Mouse (Mus musculus): ENCODE measurements around the gene Appl1. TPM values are rescaled to one million over a fixed set of nuclear protein-coding genes. Genes with fewer than 3 reads are reported as not detected.

Gene Appl1
- polyA plus RNA-seq, 1 experiment from 2014 or later: 14.9 TPM

DNA sequence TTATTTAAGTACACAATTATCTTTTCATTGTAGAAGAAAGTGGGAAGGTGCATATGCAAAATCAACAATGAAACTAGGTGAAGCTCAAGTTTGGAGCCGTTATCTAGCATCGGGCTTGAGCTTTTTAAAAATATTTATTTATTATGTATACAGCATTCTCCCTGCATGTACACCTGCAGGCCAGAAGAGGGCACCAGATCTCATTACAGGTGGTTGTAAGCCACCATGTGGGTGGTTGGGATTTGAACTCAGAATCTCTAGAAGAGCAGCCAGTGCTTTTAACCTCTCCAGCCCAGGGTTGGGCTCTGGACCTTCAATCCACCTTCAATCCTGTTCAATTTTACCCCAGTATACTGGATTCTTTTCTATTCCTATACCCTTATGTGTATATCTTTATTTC, 17.7 kb upstream of the Appl1 start:
- Histone ChIP-seq H3K27me3 (replicated peaks; ENCODE audit: control insufficient read depth, insufficient read depth, low read length) (no peaks in the 10 kb centered on the region), H3K4me3 (ENCODE audit: low read depth, low read length) (no peak overlapping the region), H3K9me3 (ENCODE audit: control insufficient read depth) (no peaks in the 10 kb centered on the region), H3K36me3 (ENCODE audit: control insufficient read depth, insufficient read depth) (no peaks in the 10 kb centered on the region), H3K9ac (ENCODE audit: low read depth, low read length) (no peak overlapping the region), H3K4me2 (replicated peaks; ENCODE audit: low read depth) (no peak overlapping the region), H3K27ac (ENCODE audit: low read depth, low read length) (no peak overlapping the region), H3K4me1 (replicated peaks; ENCODE audit: control insufficient read depth, insufficient read depth, low read length) (no peaks in the 10 kb centered on the region)
- 61% methylated on average over 2 of the region's 2 CpGs for WGBS
- TF ChIP-seq CTCF (IDR thresholded peaks at IDR 0.05; ENCODE audit: low read depth): peak; percentile 64
- ATAC-seq: no peak

DNA sequence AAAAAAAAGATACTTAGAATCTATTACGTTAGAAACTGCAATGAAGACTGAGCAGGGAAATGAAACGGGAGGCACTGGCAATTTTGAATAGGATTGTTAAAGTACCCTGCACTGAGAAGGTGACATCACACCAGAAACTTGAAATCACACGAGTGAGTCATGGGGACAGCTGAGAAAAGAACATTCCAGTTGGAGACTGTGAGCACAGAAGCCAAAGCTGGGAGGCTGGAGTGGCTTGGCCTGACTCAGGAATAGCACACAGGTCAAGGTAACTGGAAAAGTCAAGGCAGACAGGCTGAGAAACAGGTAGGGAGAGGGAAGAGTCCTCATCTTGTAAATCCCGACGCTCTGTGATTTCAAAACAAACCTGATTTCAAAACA, 11.1 kb upstream of the Appl1 start:
- no peak for ATAC-seq
- Histone ChIP-seq H3K27me3 (replicated peaks; ENCODE audit: control insufficient read depth, insufficient read depth, low read length) (no peaks in the 10 kb centered on the region), H3K4me2 (replicated peaks; ENCODE audit: low read depth) (no peak overlapping the region), H3K4me1 (replicated peaks; ENCODE audit: control insufficient read depth, insufficient read depth, low read length) (no peaks in the 10 kb centered on the region), H3K9ac (ENCODE audit: low read depth, low read length) (no peak overlapping the region), H3K4me3 (ENCODE audit: low read depth, low read length) (no peak overlapping the region), H3K36me3 (ENCODE audit: control insufficient read depth, insufficient read depth) (no peaks in the 10 kb centered on the region), H3K27ac (ENCODE audit: low read depth, low read length) (no peak overlapping the region), H3K9me3 (ENCODE audit: control insufficient read depth) (0 out of 2 replicates have a peak, but pooled peaks cover 3% of the 10 kb centered on the region)
- TF ChIP-seq CTCF (IDR thresholded peaks at IDR 0.05; ENCODE audit: low read depth): no peak
- 72% methylated on average over 5 of the region's 5 CpGs for WGBS

- no peak for ATAC-seq
- no peak overlapping the region for H3K27ac ChIP-seq (ENCODE audit: low read depth, low read length)
- WGBS: 65% methylated on average over 5 of the region's 5 CpGs
- 0 out of 2 replicates have a peak, but pooled peaks cover 3% of the 10 kb centered on the region for H3K9me3 ChIP-seq (ENCODE audit: control insufficient read depth)
- H3K4me3 ChIP-seq (ENCODE audit: low read depth, low read length): no peak overlapping the region
- H3K4me2 ChIP-seq (replicated peaks; ENCODE audit: low read depth): no peak overlapping the region
- H3K27me3 ChIP-seq (replicated peaks; ENCODE audit: control insufficient read depth, insufficient read depth, low read length): no peaks in the 10 kb centered on the region
- peak; percentile 51 for TF ChIP-seq CTCF (IDR thresholded peaks at IDR 0.05; ENCODE audit: low read depth)
- H3K4me1 ChIP-seq (replicated peaks; ENCODE audit: control insufficient read depth, insufficient read depth, low read length): no peaks in the 10 kb centered on the region
- no peaks in the 10 kb centered on the region for H3K36me3 ChIP-seq (ENCODE audit: control insufficient read depth, insufficient read depth)
- no peak overlapping the region for H3K9ac ChIP-seq (ENCODE audit: low read depth, low read length)
These were observed 10.6 kb upstream of the Appl1 start for GRCm38 (mm10) chr14:26981494-26982149.

GRCm38 (mm10) chr14:26981021-26981420, 10.0 kb upstream of the Appl1 start:
- H3K4me1 ChIP-seq (replicated peaks; ENCODE audit: control insufficient read depth, insufficient read depth, low read length): no peaks in the 10 kb centered on the region
- TF ChIP-seq CTCF (IDR thresholded peaks at IDR 0.05; ENCODE audit: low read depth): no peak
- H3K9me3 ChIP-seq (ENCODE audit: control insufficient read depth): 0 out of 2 replicates have a peak, but pooled peaks cover 3% of the 10 kb centered on the region
- H3K4me2 ChIP-seq (replicated peaks; ENCODE audit: low read depth): no peak overlapping the region
- 96% methylated on average over 8 of the region's 8 CpGs for WGBS
- no peak overlapping the region for H3K9ac ChIP-seq (ENCODE audit: low read depth, low read length)
- ATAC-seq: no peak
- no peaks in the 10 kb centered on the region for H3K27me3 ChIP-seq (replicated peaks; ENCODE audit: control insufficient read depth, insufficient read depth, low read length)
- H3K4me3 ChIP-seq (ENCODE audit: low read depth, low read length): no peak overlapping the region
- no peak overlapping the region for H3K27ac ChIP-seq (ENCODE audit: low read depth, low read length)
- no peaks in the 10 kb centered on the region for H3K36me3 ChIP-seq (ENCODE audit: control insufficient read depth, insufficient read depth)

GRCm38 (mm10) chr14:26979808-26980207, 8.8 kb upstream of the Appl1 start:
- WGBS: 92% methylated on average over 3 of the region's 3 CpGs
- no peaks in the 10 kb centered on the region for H3K36me3 ChIP-seq (ENCODE audit: control insufficient read depth, insufficient read depth)
- H3K4me3 ChIP-seq (ENCODE audit: low read depth, low read length): no peak overlapping the region
- H3K27ac ChIP-seq (ENCODE audit: low read depth, low read length): no peak overlapping the region
- no peak for TF ChIP-seq CTCF (IDR thresholded peaks at IDR 0.05; ENCODE audit: low read depth)
- ATAC-seq: no peak
- no peak overlapping the region for H3K4me2 ChIP-seq (replicated peaks; ENCODE audit: low read depth)
- 0 out of 2 replicates have a peak, but pooled peaks cover 3% of the 10 kb centered on the region for H3K9me3 ChIP-seq (ENCODE audit: control insufficient read depth)
- no peak overlapping the region for H3K9ac ChIP-seq (ENCODE audit: low read depth, low read length)
- no peaks in the 10 kb centered on the region for H3K27me3 ChIP-seq (replicated peaks; ENCODE audit: control insufficient read depth, insufficient read depth, low read length)
- no peaks in the 10 kb centered on the region for H3K4me1 ChIP-seq (replicated peaks; ENCODE audit: control insufficient read depth, insufficient read depth, low read length)

DNA sequence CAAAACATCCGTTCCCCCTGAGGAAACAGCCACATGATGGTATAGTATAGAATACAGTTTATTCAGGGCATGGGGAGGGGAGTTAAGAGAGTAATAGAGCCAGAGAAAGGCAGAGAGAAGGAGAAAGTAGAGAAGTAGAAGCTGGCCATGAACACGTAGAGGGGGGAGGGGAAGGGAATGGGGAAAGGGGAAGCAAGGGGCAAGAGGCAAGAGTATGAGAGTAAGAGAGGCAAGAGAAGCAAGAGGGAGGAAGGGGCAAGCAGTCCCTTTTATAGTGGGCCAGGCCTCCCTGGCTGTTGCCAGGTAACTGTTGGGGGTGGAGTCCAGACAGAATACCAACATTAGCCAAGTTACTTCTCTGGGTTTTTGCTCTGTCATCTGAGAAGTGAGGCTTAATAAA, 6.5 kb upstream of the Appl1 start:
- no peaks in the 10 kb centered on the region for H3K36me3 ChIP-seq (ENCODE audit: control insufficient read depth, insufficient read depth)
- H3K4me1 ChIP-seq (replicated peaks; ENCODE audit: control insufficient read depth, insufficient read depth, low read length): no peaks in the 10 kb centered on the region
- H3K9me3 ChIP-seq (ENCODE audit: control insufficient read depth): 0 out of 2 replicates have a peak, but pooled peaks cover 3% of the 10 kb centered on the region
- H3K4me3 ChIP-seq (ENCODE audit: low read depth, low read length): no peak overlapping the region
- no peak for ATAC-seq
- H3K9ac ChIP-seq (ENCODE audit: low read depth, low read length): no peak overlapping the region
- no peak overlapping the region for H3K4me2 ChIP-seq (replicated peaks; ENCODE audit: low read depth)
- WGBS: 48% methylated on average over 2 of the region's 2 CpGs
- H3K27ac ChIP-seq (ENCODE audit: low read depth, low read length): no peak overlapping the region
- H3K27me3 ChIP-seq (replicated peaks; ENCODE audit: control insufficient read depth, insufficient read depth, low read length): no peaks in the 10 kb centered on the region
- TF ChIP-seq CTCF (IDR thresholded peaks at IDR 0.05; ENCODE audit: low read depth): no peak

Measured in intestine, postnatal 0 days (tissue).